Mouse (Mus musculus) liver, embryonic 14.5 days (tissue): Measurements from ENCODE around the gene Nppa. TPM values are rescaled to one million over a fixed set of nuclear protein-coding genes. Genes with fewer than 3 reads are reported as not detected.

Source experiments
- ATAC-seq: fragments of 200-750 bp; cut with Nextera tagmentation; 2 replicates; pipeline ENCODE4 v1.8.0; 2017; ENCODE audit warnings: moderate number of reproducible peaks, mild to moderate bottlenecking, moderate library complexity; ENCODE audit not compliant: insufficient read depth
- DNase-seq, 3 experiments: peaks; one replicate each; pipeline ENCODE4 v3.0.0-alpha.2; 2012 to 2013; ENCODE audit warnings: low read depth in 3 of 3, low spot score in 3 of 3
- H3K27ac ChIP-seq: fragments of 300-500 bp; sonication (generic); 2 replicates; pipeline ENCODE4 v1.5.1; 2014; ENCODE audit warnings: moderate library complexity, mild to moderate bottlenecking, control low read depth, inconsistent platforms
- H3K27me3 ChIP-seq: fragments of 300-500 bp; sonication (generic); 2 replicates; pipeline ENCODE4 v1.6.1; 2014; ENCODE audit warnings: mild to moderate bottlenecking, low read length, moderate library complexity; ENCODE audit not compliant: control insufficient read depth, insufficient read depth
- H3K36me3 ChIP-seq: fragments of 300-500 bp; sonication (generic); replicated peaks from 2 replicates; pipeline ENCODE4 v1.6.1; 2014; ENCODE audit warnings: low read depth; ENCODE audit not compliant: control insufficient read depth, insufficient read depth
- H3K4me1 ChIP-seq, 2 experiments: fragments of 200-500 bp in 1 of 2; fragments of 300-500 bp in 1 of 2; sonication (generic) in 1 of 2; replicated peaks; 2 replicates each; pipeline ENCODE4 v1.6.1; 2012 to 2014; ENCODE audit warnings: antibody characterized with exemption in 1 of 2, inconsistent platforms in 1 of 2, low read length in 1 of 2; ENCODE audit not compliant: control insufficient read depth in 2 of 2, insufficient read depth in 2 of 2
- H3K4me2 ChIP-seq: fragments of 300-500 bp; sonication (generic); 2 replicates; pipeline ENCODE4 v1.6.1; 2014; ENCODE audit warnings: low read depth, mild to moderate bottlenecking, control low read depth, moderate library complexity
- H3K4me3 ChIP-seq, 2 experiments: fragments of 200-500 bp in 1 of 2; fragments of 300-500 bp in 1 of 2; sonication (generic) in 1 of 2; 2 replicates each; pipeline ENCODE4 v1.5.1; 2012 to 2014; ENCODE audit warnings: low read depth in 2 of 2, low read length in 2 of 2, mild to moderate bottlenecking in 2 of 2, control low read depth in 1 of 2, inconsistent platforms in 1 of 2, moderate library complexity in 1 of 2; ENCODE audit not compliant: insufficient read depth in 1 of 2
- H3K9ac ChIP-seq: fragments of 300-500 bp; sonication (generic); replicated peaks from 2 replicates; pipeline ENCODE4 v1.6.1; 2014; ENCODE audit warnings: mild to moderate bottlenecking, control low read depth, moderate library complexity
- H3K9me3 ChIP-seq: fragments of 300-500 bp; sonication (generic); 2 replicates; pipeline ENCODE4 v1.6.1; 2016; ENCODE audit warnings: low read length, mixed read lengths; ENCODE audit not compliant: control insufficient read depth
- CTCF ChIP-seq: IDR thresholded peaks from 2 replicates; pipeline ENCODE4 v1.5.1; 2016; ENCODE audit warnings: antibody characterized with exemption, low read depth, control low read depth
- EP300 ChIP-seq: IDR thresholded peaks from 2 replicates; pipeline ENCODE4 v1.6.1; 2016; ENCODE audit warnings: antibody characterized with exemption, low read depth
- WGBS: fragments of 180-500 bp; shearing (Covaris S2); extraction: QIAGEN DNeasy Blood & Tissue Kit; methylation state at CpG from one replicate; pipeline ENCODE4 v1.1.7; 2014; ENCODE audit not compliant: insufficient replicate concordance; 5-methylcytosine and 5-hydroxymethylcytosine counted together
- polyA plus RNA-seq, 2 experiments: library from polyadenylated mRNA; depleted of rRNA in 1 of 2; stranded (reverse) in 1 of 2; unstranded in 1 of 2; fragments of >200 nt; fragmentation: Nextera tagmentation in 1 of 2; extraction: Ambion mirVana in 1 of 2; gene quantifications; 2 replicates each; pipeline versions ENCODE4 v1.2.1 to v1.2.3; 2012 to 2014

The Nppa gene
- polyA plus RNA-seq, 2 experiments: not detected

- no peak overlapping the region for H3K4me2 ChIP-seq
- H3K9ac ChIP-seq: no peak overlapping the region
- no peak overlapping the region for H3K4me3 ChIP-seq
- no peak overlapping the region for H3K27ac ChIP-seq
- H3K27me3 ChIP-seq: no peaks in the 10 kb centered on the region
- ATAC-seq (no peak), DNase-seq (no peak)
- H3K4me1 ChIP-seq: no peaks in the 10 kb centered on the region
- no peaks in the 10 kb centered on the region for H3K9me3 ChIP-seq
- TF ChIP-seq EP300 (no peak), CTCF (no peak)
- 74% methylated on average over 15 of the region's 15 CpGs for WGBS
- H3K36me3 ChIP-seq: no peaks in the 10 kb centered on the region
Measured at GRCm38 (mm10) chr4:147963623-147964022, 36.9 kb upstream of the Nppa start.

- Histone ChIP-seq H3K27me3 (no peaks in the 10 kb centered on the region), H3K9me3 (no peaks in the 10 kb centered on the region), H3K4me2 (no peak overlapping the region), H3K4me3 (no peak overlapping the region), H3K27ac (no peak overlapping the region), H3K4me1 (no peaks in the 10 kb centered on the region), H3K9ac (no peak overlapping the region), H3K36me3 (no peaks in the 10 kb centered on the region)
- ATAC-seq (no peak), DNase-seq (no peak)
- TF ChIP-seq CTCF (no peak), EP300 (no peak)
- 52% methylated on average over 7 of the region's 7 CpGs for WGBS
Measured at GRCm38 (mm10) chr4:147965712-147966111, 34.8 kb upstream of the Nppa start.

DNA sequence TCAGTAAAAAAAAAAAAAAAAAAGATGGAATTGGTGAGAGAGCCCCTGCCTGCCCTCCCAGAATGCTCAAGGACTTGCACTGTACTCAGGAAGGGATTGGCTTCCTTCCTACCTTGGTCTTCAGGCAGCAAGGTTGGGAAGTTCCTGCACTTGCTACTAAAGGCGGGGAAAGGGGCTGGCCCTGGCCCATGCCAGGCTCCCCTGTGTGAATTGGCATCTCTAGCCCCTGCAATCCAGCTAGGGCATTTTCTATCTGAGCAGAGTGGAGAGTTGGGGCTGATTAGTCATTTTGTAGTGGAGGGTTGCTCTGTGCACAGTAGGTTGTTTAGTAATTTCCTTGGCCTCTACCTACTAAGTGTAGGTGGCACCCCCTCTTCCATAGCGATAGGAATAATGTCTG, 31.7 kb upstream of the Nppa start:
- H3K9me3 ChIP-seq: no peaks in the 10 kb centered on the region
- ATAC-seq: no peak
- no peaks in the 10 kb centered on the region for H3K27me3 ChIP-seq
- no peak overlapping the region for H3K27ac ChIP-seq
- H3K9ac ChIP-seq: no peak overlapping the region
- no peaks in the 10 kb centered on the region for H3K36me3 ChIP-seq
- no peaks in the 10 kb centered on the region for H3K4me1 ChIP-seq
- H3K4me2 ChIP-seq: no peak overlapping the region
- DNase-seq: no peak
- 54% methylated on average over 2 of the region's 2 CpGs for WGBS
- no peak overlapping the region for H3K4me3 ChIP-seq
- no peak for TF ChIP-seq EP300
- no peak for TF ChIP-seq CTCF

GRCm38 (mm10) chr4:147969337-147969736, 31.2 kb upstream of the Nppa start:
- no peak overlapping the region for H3K27ac ChIP-seq
- no peaks in the 10 kb centered on the region for H3K9me3 ChIP-seq
- H3K27me3 ChIP-seq: no peaks in the 10 kb centered on the region
- no peak overlapping the region for H3K9ac ChIP-seq
- no peaks in the 10 kb centered on the region for H3K4me1 ChIP-seq
- no peaks in the 10 kb centered on the region for H3K36me3 ChIP-seq
- no peak overlapping the region for H3K4me2 ChIP-seq
- TF ChIP-seq CTCF (no peak), EP300 (no peak)
- no peak for DNase-seq
- no peak for ATAC-seq
- 20% methylated on average over 9 of the region's 9 CpGs for WGBS
- no peak overlapping the region for H3K4me3 ChIP-seq

DNA sequence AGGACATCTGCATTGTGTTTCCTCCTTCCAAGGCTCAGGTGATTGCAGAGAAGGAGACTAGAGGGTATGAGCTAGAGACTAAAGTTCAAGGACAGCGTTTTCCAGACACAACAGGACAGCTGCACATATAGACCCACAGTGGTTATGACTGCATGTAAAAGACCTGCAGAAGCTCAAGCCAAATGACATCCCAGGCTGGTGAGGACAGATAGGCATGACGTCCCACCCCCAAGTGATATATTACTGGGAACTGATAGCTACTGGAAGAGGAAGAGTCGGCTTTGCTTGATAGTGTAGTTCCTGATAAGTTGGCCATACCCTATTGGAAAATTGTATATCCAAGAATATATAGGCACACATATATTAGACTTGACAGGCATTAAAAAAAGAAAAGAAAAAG, 24.3 kb upstream of the Nppa start:
- no peak for DNase-seq
- Histone ChIP-seq H3K27me3 (no peaks in the 10 kb centered on the region), H3K4me3 (no peak overlapping the region), H3K36me3 (no peaks in the 10 kb centered on the region), H3K9me3 (no peaks in the 10 kb centered on the region), H3K27ac (no peak overlapping the region), H3K9ac (no peak overlapping the region), H3K4me2 (no peak overlapping the region), H3K4me1 (peaks cover 0 to 5% of the 10 kb centered on the region in 2 experiments; a peak in 1 of 4 replicates)
- ATAC-seq: no peak
- no peak for TF ChIP-seq CTCF
- TF ChIP-seq EP300: no peak
- WGBS: 25% methylated on average over 3 of the region's 3 CpGs

- TF ChIP-seq EP300 (no peak), CTCF (no peak)
Measured at GRCm38 (mm10) chr4:147977726-147978125, 22.8 kb upstream of the Nppa start.

More at GRCm38 (mm10) chr4:147977726-147978125, 22.8 kb upstream of the Nppa start:
- peaks cover 0 to 5% of the 10 kb centered on the region in 2 experiments; a peak in 1 of 4 replicates for H3K4me1 ChIP-seq
- H3K4me2 ChIP-seq: no peak overlapping the region
- H3K4me3 ChIP-seq: no peak overlapping the region
- DNase-seq (no peak), ATAC-seq (no peak)
- H3K27me3 ChIP-seq: no peaks in the 10 kb centered on the region
- H3K9ac ChIP-seq: no peak overlapping the region
- no peaks in the 10 kb centered on the region for H3K9me3 ChIP-seq
- no peak overlapping the region for H3K27ac ChIP-seq
- no peaks in the 10 kb centered on the region for H3K36me3 ChIP-seq
- 55% methylated on average over 4 of the region's 4 CpGs for WGBS
